Mouse (Mus musculus): ENCODE measurements at regions not wholly inside any gene's neighbourhood (a gene's known extent, or its start where the extent isn't known, plus 50 kb on each side); places are given as distances from the start of the nearest gene placed in this dataset.

- DNase-seq (ENCODE audit: low spot score) (peak; percentile 48), ATAC-seq (ENCODE audit: low FRiP score) (peak; percentile 66)
- H3K9ac ChIP-seq (ENCODE audit: low read depth, low read length), result no peak overlapping the region
- H3K9me3 ChIP-seq (ENCODE audit: control insufficient read depth, low read length), result no peaks in the 10 kb centered on the region
- no peak overlapping the region for H3K4me2 ChIP-seq (replicated peaks; ENCODE audit: low read depth, low read length)
- WGBS, result 25% methylated on average over 4 of the region's 4 CpGs
- no peak overlapping the region for H3K4me3 ChIP-seq (ENCODE audit: low read depth, low read length)
- H3K27me3 ChIP-seq (ENCODE audit: control insufficient read depth, insufficient read depth, low read length), result peaks cover 34% of the 10 kb centered on the region
- no peak overlapping the region for H3K27ac ChIP-seq (ENCODE audit: low read depth, low read length)
- peaks cover 6% of the 10 kb centered on the region; the same call in 1 of the 2 replicates for H3K4me1 ChIP-seq (replicated peaks; ENCODE audit: control insufficient read depth, insufficient read depth, low read length)
- no peaks in the 10 kb centered on the region for H3K36me3 ChIP-seq (ENCODE audit: control insufficient read depth, insufficient read depth, low read length)
These were observed 81.1 kb upstream of the Foxd3 start for GRCm38 (mm10) chr4:99574984-99575383.

GRCm38 (mm10) chr4:99597781-99598180 is 58.3 kb upstream of the Foxd3 start:
- Histone ChIP-seq H3K9me3 (ENCODE audit: control insufficient read depth, low read length) (no peaks in the 10 kb centered on the region), H3K36me3 (ENCODE audit: control insufficient read depth, insufficient read depth, low read length) (no peaks in the 10 kb centered on the region), H3K4me2 (replicated peaks; ENCODE audit: low read depth, low read length) (no peak overlapping the region), H3K27me3 (ENCODE audit: control insufficient read depth, insufficient read depth, low read length) (no peaks in the 10 kb centered on the region), H3K9ac (ENCODE audit: low read depth, low read length) (no peak overlapping the region), H3K4me1 (replicated peaks; ENCODE audit: control insufficient read depth, insufficient read depth, low read length) (no peaks in the 10 kb centered on the region), H3K4me3 (ENCODE audit: low read depth, low read length) (no peak overlapping the region), H3K27ac (ENCODE audit: low read depth, low read length) (no peak overlapping the region)
- 85% methylated on average over 5 of the region's 5 CpGs for WGBS
- ATAC-seq (ENCODE audit: low FRiP score), result no peak
- DNase-seq (ENCODE audit: low spot score), result peak; percentile 4

GRCm38 (mm10) chr4:99600741-99601140 is 55.4 kb upstream of the Foxd3 start:
- DNase-seq (ENCODE audit: low spot score) (no peak), ATAC-seq (ENCODE audit: low FRiP score) (no peak)
- H3K36me3 ChIP-seq (ENCODE audit: control insufficient read depth, insufficient read depth, low read length), result no peaks in the 10 kb centered on the region
- H3K9me3 ChIP-seq (ENCODE audit: control insufficient read depth, low read length), result no peaks in the 10 kb centered on the region
- H3K9ac ChIP-seq (ENCODE audit: low read depth, low read length), result no peak overlapping the region
- H3K27me3 ChIP-seq (ENCODE audit: control insufficient read depth, insufficient read depth, low read length), result no peaks in the 10 kb centered on the region
- no peak overlapping the region for H3K4me3 ChIP-seq (ENCODE audit: low read depth, low read length)
- H3K4me2 ChIP-seq (replicated peaks; ENCODE audit: low read depth, low read length), result no peak overlapping the region
- H3K27ac ChIP-seq (ENCODE audit: low read depth, low read length), result no peak overlapping the region
- no peaks in the 10 kb centered on the region for H3K4me1 ChIP-seq (replicated peaks; ENCODE audit: control insufficient read depth, insufficient read depth, low read length)
- 64% methylated on average over 10 of the region's 10 CpGs for WGBS

GRCm38 (mm10) chr4:99601463-99601862 is 54.6 kb upstream of the Foxd3 start:
- WGBS, result 58% methylated on average over 6 of the region's 6 CpGs
- DNase-seq (ENCODE audit: low spot score) (no peak), ATAC-seq (ENCODE audit: low FRiP score) (no peak)
- H3K4me1 ChIP-seq (replicated peaks; ENCODE audit: control insufficient read depth, insufficient read depth, low read length), result no peaks in the 10 kb centered on the region
- H3K9me3 ChIP-seq (ENCODE audit: control insufficient read depth, low read length), result no peaks in the 10 kb centered on the region
- no peak overlapping the region for H3K4me2 ChIP-seq (replicated peaks; ENCODE audit: low read depth, low read length)
- H3K4me3 ChIP-seq (ENCODE audit: low read depth, low read length), result no peak overlapping the region
- H3K36me3 ChIP-seq (ENCODE audit: control insufficient read depth, insufficient read depth, low read length), result no peaks in the 10 kb centered on the region
- H3K27me3 ChIP-seq (ENCODE audit: control insufficient read depth, insufficient read depth, low read length), result no peaks in the 10 kb centered on the region
- no peak overlapping the region for H3K9ac ChIP-seq (ENCODE audit: low read depth, low read length)
- no peak overlapping the region for H3K27ac ChIP-seq (ENCODE audit: low read depth, low read length)

Data from hindbrain, embryonic 11.5 days (tissue).